Mouse (Mus musculus) hindbrain, embryonic 12.5 days (tissue): ENCODE measurements around the gene Stk39. TPM values are rescaled to one million over a fixed set of nuclear protein-coding genes. Genes with fewer than 3 reads are reported as not detected.

Experiments used
- ATAC-seq: fragments of 200-750 bp; cut with Nextera tagmentation; 2 replicates; pipeline ENCODE4 v1.8.0; 2017; ENCODE audit warnings: moderate TSS enrichment; ENCODE audit not compliant: low FRiP score
- H3K27ac ChIP-seq: fragments of 300-500 bp; sonication (generic); 2 replicates; pipeline ENCODE4 v1.5.1; 2016; ENCODE audit warnings: mild to moderate bottlenecking
- H3K27me3 ChIP-seq: fragments of 300-500 bp; sonication (generic); 2 replicates; pipeline ENCODE4 v1.6.1; 2016; ENCODE audit warnings: mild to moderate bottlenecking
- H3K36me3 ChIP-seq: fragments of 300-500 bp; sonication (generic); 2 replicates; pipeline ENCODE4 v1.6.1; 2016; ENCODE audit warnings: mild to moderate bottlenecking
- H3K4me1 ChIP-seq: fragments of 300-500 bp; sonication (generic); 2 replicates; pipeline ENCODE4 v1.6.1; 2016
- H3K4me2 ChIP-seq: fragments of 300-500 bp; sonication (generic); replicated peaks from 2 replicates; pipeline ENCODE4 v1.6.1; 2016; ENCODE audit warnings: mild to moderate bottlenecking
- H3K4me3 ChIP-seq: fragments of 300-500 bp; sonication (generic); 2 replicates; pipeline ENCODE4 v1.5.1; 2016; ENCODE audit warnings: mild to moderate bottlenecking
- H3K9ac ChIP-seq: fragments of 300-500 bp; sonication (generic); 2 replicates; pipeline ENCODE4 v1.6.1; 2016; ENCODE audit warnings: mild to moderate bottlenecking, moderate library complexity
- H3K9me3 ChIP-seq: fragments of 300-500 bp; sonication (generic); replicated peaks from 2 replicates; pipeline ENCODE4 v1.6.1; 2016; ENCODE audit warnings: mild to moderate bottlenecking
- WGBS: fragments of 180-500 bp; shearing (Covaris S2); methylation state at CpG from one replicate; pipeline ENCODE4 v1.1.7; 2016; 5-methylcytosine and 5-hydroxymethylcytosine counted together
- polyA plus RNA-seq: library from polyadenylated mRNA; unstranded; fragments of >200 nt; fragmentation: Nextera tagmentation; extraction: Ambion mirVana; gene quantifications from 2 replicates; pipeline ENCODE4 v1.2.1, GENCODE M21; 2016

Stk39 gene
- 55.1 and 57.0 TPM in 2 replicates for polyA plus RNA-seq

GRCm38 (mm10) chr2:68471759-68472550 lies at the start of gene Stk39:
Stk39 (minus strand) TSS chr2:68472268.
- WGBS: under 1% methylated on average over 80 of the region's 99 CpGs
- ATAC-seq: peak; percentile 82
- no peaks in the 10 kb centered on the region for H3K27me3 ChIP-seq
- H3K9ac ChIP-seq: peak within 1 kb of the TSS; percentile 95
- peaks cover 26% of the 10 kb centered on the region for H3K4me1 ChIP-seq
- no peaks in the 10 kb centered on the region for H3K36me3 ChIP-seq
- H3K4me2 ChIP-seq: peak within 1 kb of the TSS; percentile 84
- no peaks in the 10 kb centered on the region for H3K9me3 ChIP-seq
- peak within 1 kb of the TSS; percentile 95 for H3K4me3 ChIP-seq
- H3K27ac ChIP-seq: peak within 1 kb of the TSS; percentile 93

GRCm38 (mm10) chr2:68515409-68515808 lies 43.3 kb upstream of the Stk39 start:
- Histone ChIP-seq H3K9ac (no peak overlapping the region), H3K4me3 (no peak overlapping the region), H3K4me2 (no peak overlapping the region), H3K4me1 (no peaks in the 10 kb centered on the region), H3K27ac (no peak overlapping the region), H3K27me3 (no peaks in the 10 kb centered on the region), H3K9me3 (no peaks in the 10 kb centered on the region), H3K36me3 (no peaks in the 10 kb centered on the region)
- 86% methylated on average over 2 of the region's 2 CpGs for WGBS
- ATAC-seq: no peak

GRCm38 (mm10) chr2:68503202-68503601 lies 31.1 kb upstream of the Stk39 start:
- no peak overlapping the region for H3K4me2 ChIP-seq
- 0 out of 2 replicates have a peak, but pooled peaks cover 5% of the 10 kb centered on the region for H3K4me1 ChIP-seq
- 45% methylated on average over 2 of the region's 2 CpGs for WGBS
- ATAC-seq: peak; percentile 59; the same call in 1 of the 2 replicates
- H3K27ac ChIP-seq: no peak overlapping the region
- H3K36me3 ChIP-seq: no peaks in the 10 kb centered on the region
- H3K4me3 ChIP-seq: no peak overlapping the region
- H3K9me3 ChIP-seq: no peaks in the 10 kb centered on the region
- no peak overlapping the region for H3K9ac ChIP-seq
- H3K27me3 ChIP-seq: no peaks in the 10 kb centered on the region

- WGBS: 42% methylated on average over 4 of the region's 4 CpGs
These were observed 30.7 kb upstream of the Stk39 start for GRCm38 (mm10) chr2:68502734-68503133.

GRCm38 (mm10) chr2:68502236-68502635 lies 30.2 kb upstream of the Stk39 start:
- WGBS: 24% methylated on average over 2 of the region's 2 CpGs
- Histone ChIP-seq H3K27ac (no peak overlapping the region), H3K27me3 (no peaks in the 10 kb centered on the region), H3K9ac (no peak overlapping the region), H3K4me1 (0 out of 2 replicates have a peak, but pooled peaks cover 5% of the 10 kb centered on the region), H3K4me2 (no peak overlapping the region), H3K36me3 (no peaks in the 10 kb centered on the region), H3K9me3 (no peaks in the 10 kb centered on the region), H3K4me3 (no peak overlapping the region)
- ATAC-seq: 0 out of 2 replicates have a peak, but pooled peaks have one; percentile 32

More at GRCm38 (mm10) chr2:68502734-68503133, 30.7 kb upstream of the Stk39 start:
- H3K27ac ChIP-seq: no peak overlapping the region
- H3K36me3 ChIP-seq: no peaks in the 10 kb centered on the region
- H3K27me3 ChIP-seq: no peaks in the 10 kb centered on the region
- H3K9me3 ChIP-seq: no peaks in the 10 kb centered on the region
- 0 out of 2 replicates have a peak, but pooled peaks cover 5% of the 10 kb centered on the region for H3K4me1 ChIP-seq
- no peak overlapping the region for H3K4me3 ChIP-seq
- H3K9ac ChIP-seq: no peak overlapping the region
- peak; percentile 78 for ATAC-seq
- H3K4me2 ChIP-seq: no peak overlapping the region

- H3K36me3 ChIP-seq: no peaks in the 10 kb centered on the region
- H3K4me3 ChIP-seq: no peak overlapping the region
- H3K27me3 ChIP-seq: no peaks in the 10 kb centered on the region
- no peak overlapping the region for H3K27ac ChIP-seq
- no peaks in the 10 kb centered on the region for H3K4me1 ChIP-seq
- no peak overlapping the region for H3K4me2 ChIP-seq
- no peak overlapping the region for H3K9ac ChIP-seq
- WGBS: 92% methylated on average over 4 of the region's 4 CpGs
- ATAC-seq: no peak
- no peaks in the 10 kb centered on the region for H3K9me3 ChIP-seq
These were observed 14.2 kb upstream of the Stk39 start for GRCm38 (mm10) chr2:68486275-68486674.

GRCm38 (mm10) chr2:68485141-68485540 lies 13.1 kb upstream of the Stk39 start:
- H3K4me1 ChIP-seq: no peaks in the 10 kb centered on the region
- no peak for ATAC-seq

GRCm38 (mm10) chr2:68482896-68483295 lies 10.8 kb upstream of the Stk39 start:
- ATAC-seq: no peak
- WGBS: 93% methylated on average over 5 of the region's 5 CpGs
- no peaks in the 10 kb centered on the region for H3K27me3 ChIP-seq
- no peak overlapping the region for H3K4me2 ChIP-seq
- no peak overlapping the region for H3K9ac ChIP-seq
- no peak overlapping the region for H3K4me3 ChIP-seq
- no peaks in the 10 kb centered on the region for H3K4me1 ChIP-seq
- no peaks in the 10 kb centered on the region for H3K9me3 ChIP-seq
- no peaks in the 10 kb centered on the region for H3K36me3 ChIP-seq
- H3K27ac ChIP-seq: no peak overlapping the region

More at GRCm38 (mm10) chr2:68485141-68485540, 13.1 kb upstream of the Stk39 start:
- Histone ChIP-seq H3K9me3 (no peaks in the 10 kb centered on the region), H3K27ac (no peak overlapping the region), H3K9ac (no peak overlapping the region), H3K4me3 (no peak overlapping the region), H3K36me3 (no peaks in the 10 kb centered on the region), H3K4me2 (no peak overlapping the region), H3K27me3 (no peaks in the 10 kb centered on the region)
- 58% methylated on average over 4 of the region's 4 CpGs for WGBS

- WGBS: 88% methylated on average over 10 of the region's 10 CpGs
- H3K36me3 ChIP-seq: no peaks in the 10 kb centered on the region
- H3K9me3 ChIP-seq: no peaks in the 10 kb centered on the region
- H3K4me1 ChIP-seq: no peaks in the 10 kb centered on the region
- no peaks in the 10 kb centered on the region for H3K27me3 ChIP-seq
- no peak overlapping the region for H3K9ac ChIP-seq
- H3K4me3 ChIP-seq: no peak overlapping the region
- H3K27ac ChIP-seq: no peak overlapping the region
- H3K4me2 ChIP-seq: no peak overlapping the region
- ATAC-seq: no peak
These were observed 7.8 kb upstream of the Stk39 start for GRCm38 (mm10) chr2:68479823-68480222.

- Histone ChIP-seq H3K27me3 (no peaks in the 10 kb centered on the region), H3K9ac (no peak overlapping the region), H3K9me3 (no peaks in the 10 kb centered on the region), H3K4me1 (peaks cover 23% of the 10 kb centered on the region), H3K4me3 (peak overlapping the region; percentile 95; the same call in 1 of the 2 replicates), H3K4me2 (peak overlapping the region; percentile 84), H3K27ac (no peak overlapping the region), H3K36me3 (no peaks in the 10 kb centered on the region)
- 31% methylated on average over 4 of the region's 4 CpGs for WGBS
- ATAC-seq: no peak
These were observed 853 bp upstream of the Stk39 start for GRCm38 (mm10) chr2:68472921-68473320.

GRCm38 (mm10) chr2:68472551-68472910 lies 463 bp upstream of the Stk39 start:
- Histone ChIP-seq H3K4me1 (peaks cover 25% of the 10 kb centered on the region), H3K4me3 (peak overlapping the region; percentile 95), H3K36me3 (no peaks in the 10 kb centered on the region), H3K27me3 (no peaks in the 10 kb centered on the region), H3K9me3 (no peaks in the 10 kb centered on the region), H3K9ac (no peak overlapping the region), H3K4me2 (peak overlapping the region; percentile 84), H3K27ac (no peak overlapping the region; the same call in 1 of the 2 replicates)
- 3% methylated on average over 5 of the region's 5 CpGs for WGBS
- no peak; the same call in 1 of the 2 replicates for ATAC-seq

GRCm38 (mm10) chr2:68470891-68471758 lies 943 bp downstream of the Stk39 start:
- Histone ChIP-seq H3K4me1 (peaks cover 31% of the 10 kb centered on the region), H3K36me3 (no peaks in the 10 kb centered on the region), H3K9me3 (no peaks in the 10 kb centered on the region), H3K9ac (peak overlapping the region; percentile 95), H3K27ac (peak overlapping the region; percentile 93), H3K27me3 (no peaks in the 10 kb centered on the region), H3K4me3 (peak overlapping the region; percentile 95), H3K4me2 (peak overlapping the region; percentile 84)
- ATAC-seq: peak; percentile 84
- WGBS: 1% methylated on average over 80 of the region's 87 CpGs
